Mouse (Mus musculus): Measurements from ENCODE around the gene Afap1. TPM values are rescaled to one million over a fixed set of nuclear protein-coding genes. Genes with fewer than 3 reads are reported as not detected.

The Afap1 gene
- polyA plus RNA-seq, 1 experiment from 2014 or later = 73.0 TPM

Other genes starting within 250 kb of the Afap1 start
- gene Htra3, start 213.5 kb upstream of the Afap1 start, polyA plus RNA-seq (2015; fragmentation: Nextera tagmentation; extraction: Ambion mirVana) = 9.3 and 10.4 TPM in 2 replicates
- 2.7 and 3.8 TPM in 2 replicates for gene Sh3tc1, start 153.3 kb upstream of the Afap1 start, polyA plus RNA-seq (2015; fragmentation: Nextera tagmentation; extraction: Ambion mirVana)
- 5.6 and 6.6 TPM in 2 replicates for gene Ablim2, start 135.4 kb upstream of the Afap1 start, polyA plus RNA-seq (2015; fragmentation: Nextera tagmentation; extraction: Ambion mirVana)

All from midbrain, embryonic 13.5 days (tissue).